Mouse (Mus musculus) layer of hippocampus, adult 8-10 months (tissue): ENCODE measurements around the gene Ptges3l. TPM values are rescaled to one million over a fixed set of nuclear protein-coding genes. Genes with fewer than 3 reads are reported as not detected.
A peak's percentile ranks its signal among the peaks of the same experiment; 100 is the strongest.
"Not testable (repeated sequence)": the region's sequence is repeated elsewhere in the genome, so short reads cannot be mapped to it uniquely, and the experiment has no call there.

Experiments used
- DNase-seq, 2 experiments: peaks; one replicate each; pipeline ENCODE4 v3.0.0; 2022; ENCODE audit warnings: low spot score in 2 of 2
- total RNA-seq, 4 experiments: library from RNA; stranded (reverse); gene quantifications; 2 replicates each; pipeline ENCODE4 v1.2.4; 2022

Ptges3l gene
- total RNA-seq, 4 experiments from 2014 or later, result 0.74 to 1.5 (median 1.3) TPM

DNA sequence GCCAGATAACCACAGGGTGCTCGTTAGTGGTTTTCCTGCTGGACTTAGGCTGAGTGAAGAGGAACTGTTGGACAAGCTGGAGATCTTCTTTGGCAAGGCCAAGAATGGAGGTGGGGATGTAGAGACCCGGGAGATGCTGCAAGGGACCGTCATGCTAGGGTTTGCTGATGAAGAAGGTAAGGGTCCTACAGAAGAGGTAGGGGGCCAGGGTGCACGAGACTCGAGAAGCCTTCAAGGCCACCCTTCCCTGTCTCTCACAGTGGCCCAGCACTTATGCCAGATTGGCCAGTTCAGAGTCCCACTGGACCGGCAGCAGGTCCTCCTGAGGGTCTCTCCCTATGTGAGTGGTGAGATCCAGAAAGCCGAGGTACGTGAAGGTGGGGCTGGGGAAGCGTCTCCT is 32.5 kb upstream of the Ptges3l start:
- DNase-seq, result no peak

DNA sequence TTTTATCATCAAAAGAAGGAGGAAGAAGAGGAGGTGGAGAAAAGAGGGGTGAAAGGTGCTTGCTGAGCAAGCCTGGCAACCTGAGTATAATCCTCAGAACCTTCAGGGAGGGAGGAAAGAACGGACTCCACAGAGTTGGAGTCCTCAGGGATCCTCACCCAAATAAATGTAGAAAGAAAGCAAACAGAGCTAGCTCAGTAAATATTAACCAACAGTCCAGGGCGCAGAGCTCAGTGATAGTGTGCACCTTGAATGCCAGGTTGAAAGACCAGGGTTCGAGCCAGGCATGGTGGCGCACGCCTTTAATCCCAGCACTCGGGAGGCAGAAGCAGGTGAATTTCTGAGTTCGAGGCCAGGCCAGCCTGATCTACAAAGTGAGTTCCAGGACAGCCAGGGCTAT is 30.5 kb upstream of the Ptges3l start:
- DNase-seq, result no peak

DNA sequence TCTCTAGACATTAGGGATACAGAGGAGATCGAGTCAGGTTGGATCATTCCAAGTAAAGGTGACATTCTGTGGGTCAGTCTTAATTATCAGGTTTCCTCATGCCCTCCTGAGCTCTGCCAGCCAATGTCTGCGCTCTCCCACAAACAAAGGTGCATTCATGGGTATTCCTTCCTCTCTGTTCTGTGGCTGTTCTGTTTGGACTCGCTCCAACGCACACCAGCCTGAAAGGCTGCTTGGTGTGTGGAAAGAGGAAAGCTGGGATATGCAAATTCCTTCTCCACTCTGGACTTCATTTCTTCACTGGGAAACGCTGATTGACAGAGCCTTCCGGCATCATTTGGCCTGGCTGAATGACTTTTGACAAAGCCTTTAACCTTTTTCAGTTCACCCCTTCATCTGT is 29.6 kb upstream of the Ptges3l start:
- no peak for DNase-seq

DNA sequence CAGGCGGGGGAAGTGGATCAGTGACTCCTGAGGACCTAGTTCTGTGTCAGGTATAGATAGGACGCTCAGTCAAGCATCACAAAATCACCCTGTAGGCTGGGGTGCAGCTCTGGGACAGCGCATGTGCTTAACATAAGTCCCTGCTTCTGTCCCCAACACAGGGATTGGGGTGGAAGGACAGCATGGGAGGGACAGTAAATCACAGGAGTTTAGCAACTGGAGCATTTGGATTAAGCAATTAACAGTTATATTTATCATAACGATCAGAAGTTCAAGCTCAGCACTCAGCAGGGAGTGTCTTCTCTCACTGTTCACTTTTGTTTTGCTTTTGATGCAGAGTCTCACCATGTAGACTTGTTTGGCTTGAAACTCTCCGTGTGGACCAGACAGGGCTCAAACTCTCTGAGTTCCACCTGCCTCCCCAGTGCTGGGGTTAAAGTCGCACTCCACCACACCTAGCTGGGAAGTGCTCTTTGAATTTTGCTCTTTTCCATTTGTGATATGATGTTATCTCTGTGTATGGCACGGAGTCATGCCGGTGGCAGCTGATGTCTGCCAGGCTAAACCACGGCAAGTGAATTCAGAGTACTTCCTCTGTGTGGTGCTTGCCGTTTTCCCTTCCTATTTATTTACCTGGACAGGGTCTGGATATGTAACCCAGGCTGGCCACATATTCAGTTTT is 27.1 kb upstream of the Ptges3l start:
- no peak for DNase-seq

DNA sequence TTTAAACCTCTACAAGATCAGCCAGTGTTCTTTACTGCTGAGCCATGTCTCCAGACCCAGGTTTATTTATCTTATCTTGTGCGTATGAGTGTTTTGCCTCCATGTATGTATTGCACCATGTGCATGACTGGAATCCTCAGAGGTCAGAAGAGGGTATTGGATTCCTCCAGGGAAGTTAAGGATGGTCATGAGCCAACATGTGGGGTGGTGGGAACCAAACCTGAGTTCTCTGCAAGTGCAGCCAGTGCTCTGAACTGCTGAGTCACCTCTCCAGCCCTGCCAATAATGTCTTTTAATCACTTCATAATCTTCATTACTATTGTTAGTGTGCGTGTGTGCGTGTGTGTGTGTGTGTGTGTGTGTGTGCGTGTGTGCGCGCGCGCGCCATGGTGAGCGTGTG is 26.4 kb upstream of the Ptges3l start:
- no peak for DNase-seq

DNA sequence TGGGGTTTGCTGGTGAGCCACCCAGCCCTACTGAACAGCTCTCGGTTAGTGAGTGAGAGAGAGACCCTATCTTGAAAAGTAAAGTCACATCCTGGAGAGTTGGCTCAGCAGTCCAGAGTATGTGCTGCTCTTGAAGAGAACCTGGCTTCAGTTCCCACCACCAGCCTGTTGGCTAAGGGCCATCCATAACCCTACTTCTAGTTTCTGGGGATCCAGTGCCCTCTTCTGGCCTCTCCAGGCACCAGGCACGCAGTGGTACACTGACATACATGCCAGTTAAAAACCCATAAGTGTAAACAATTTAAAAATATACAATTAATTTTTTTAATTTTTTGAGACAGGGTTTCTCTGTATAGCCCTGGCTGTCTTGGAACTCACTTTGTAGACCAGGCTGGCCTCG is 25.3 kb upstream of the Ptges3l start:
- DNase-seq, result no peak

DNA sequence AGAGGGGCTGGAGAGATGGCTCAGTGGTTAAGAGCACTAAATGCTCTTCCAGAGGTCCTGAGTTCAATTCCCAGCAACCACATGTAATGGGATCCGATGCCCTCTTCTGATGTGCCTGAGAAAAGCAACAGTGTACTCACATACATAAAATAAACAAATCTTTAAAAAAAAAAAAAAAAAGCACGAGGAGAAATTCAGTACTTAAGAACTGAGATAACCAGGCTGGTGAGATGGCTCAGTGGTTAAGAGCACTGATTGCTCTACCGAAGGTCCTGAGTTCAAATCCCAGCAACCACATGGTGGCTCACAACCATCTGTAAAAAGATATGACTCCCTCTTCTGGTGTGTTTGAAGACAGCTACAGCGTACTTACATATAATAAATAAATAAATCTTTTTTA is 24.5 kb upstream of the Ptges3l start:
- not testable (repeated sequence) for DNase-seq

DNA sequence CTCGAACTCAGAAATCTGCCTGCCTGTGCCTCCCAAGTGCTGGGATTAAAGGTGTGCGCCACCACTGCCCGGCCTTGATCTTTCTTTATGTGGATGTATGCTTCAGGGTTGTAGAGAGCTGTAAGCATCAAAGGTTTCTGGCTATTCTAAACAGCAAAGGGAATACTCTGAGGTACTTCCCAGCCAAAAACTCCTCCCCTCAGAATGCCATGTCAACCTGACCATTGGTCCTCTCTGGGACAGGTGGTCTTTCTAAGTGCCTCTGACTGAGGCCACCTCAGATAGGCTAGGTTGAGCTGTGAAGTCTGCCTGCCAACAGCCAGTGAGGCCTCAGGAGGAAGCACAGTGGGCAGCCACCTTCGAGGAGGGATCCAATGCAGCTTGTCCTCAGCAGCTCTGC is 23.8 kb upstream of the Ptges3l start:
- no peak for DNase-seq

DNA sequence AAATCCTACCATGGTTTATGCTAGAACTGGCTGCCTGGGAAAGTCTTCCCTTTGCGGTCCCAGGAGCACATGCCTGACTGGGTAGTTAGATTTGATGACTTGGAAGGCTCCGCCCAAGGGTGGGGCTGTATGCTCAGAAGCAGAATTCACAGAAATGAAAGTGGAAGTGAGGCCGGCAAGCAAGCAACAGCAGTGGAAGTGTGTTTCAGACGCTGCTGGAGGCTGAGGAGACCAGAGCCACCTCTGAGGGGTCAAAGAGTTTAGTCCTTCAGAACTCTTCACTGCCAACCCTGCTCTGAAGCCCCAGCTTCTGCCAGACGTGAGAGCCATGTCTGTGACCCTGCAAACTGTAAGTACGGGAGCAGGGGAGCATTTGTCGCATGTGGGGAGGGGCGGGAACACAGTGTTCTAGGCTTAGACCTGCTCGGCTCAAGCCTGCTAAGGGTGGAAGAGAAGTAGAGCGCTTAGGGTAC is 23.2 kb upstream of the Ptges3l start, which contains the start of gene Ifi35:
Ifi35 (plus strand) TSS at position 134 of the 473 bp plus-strand sequence.
- no peak for DNase-seq

DNA sequence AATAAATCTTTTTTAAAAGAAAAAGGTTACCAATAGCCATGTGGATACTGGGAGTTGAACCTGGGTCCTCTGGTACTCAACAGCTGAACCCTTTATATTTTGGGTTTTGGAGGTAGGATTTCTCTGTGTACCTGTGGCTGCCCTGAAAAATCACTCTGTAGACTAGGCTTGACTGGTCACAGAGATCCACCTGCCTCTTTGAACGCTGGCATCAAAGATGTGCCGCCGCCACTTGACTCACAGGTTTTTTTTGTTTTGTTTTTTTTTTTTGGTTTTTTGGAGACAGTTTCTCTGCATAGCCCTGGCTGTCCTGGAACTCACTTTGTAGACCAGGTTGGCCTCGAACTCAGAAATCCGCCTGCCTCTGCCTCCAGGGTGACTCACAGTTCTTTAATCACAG is 22.7 kb upstream of the Ptges3l start:
- DNase-seq, result no peak

DNA sequence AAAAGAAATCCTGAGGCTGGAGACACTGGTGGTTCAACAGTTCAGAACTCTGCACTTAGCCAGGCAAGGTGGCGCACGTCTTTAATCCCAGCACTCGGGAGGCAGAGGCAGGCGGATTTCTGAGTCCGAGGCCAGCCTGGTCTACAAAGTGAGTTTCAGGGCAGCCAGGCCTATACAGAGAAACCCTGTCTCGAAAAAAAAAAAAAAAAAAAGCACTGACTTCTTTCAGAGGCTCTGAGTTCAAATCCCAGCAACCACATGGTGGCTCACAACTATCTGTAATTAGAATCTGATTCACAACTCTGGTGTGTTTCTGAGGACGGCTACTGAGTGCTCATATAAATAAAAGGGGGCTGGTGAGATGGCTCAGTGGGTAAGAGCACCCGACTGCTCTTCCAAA is 21.7 kb upstream of the Ptges3l start:
- DNase-seq, result not testable (repeated sequence)

DNA sequence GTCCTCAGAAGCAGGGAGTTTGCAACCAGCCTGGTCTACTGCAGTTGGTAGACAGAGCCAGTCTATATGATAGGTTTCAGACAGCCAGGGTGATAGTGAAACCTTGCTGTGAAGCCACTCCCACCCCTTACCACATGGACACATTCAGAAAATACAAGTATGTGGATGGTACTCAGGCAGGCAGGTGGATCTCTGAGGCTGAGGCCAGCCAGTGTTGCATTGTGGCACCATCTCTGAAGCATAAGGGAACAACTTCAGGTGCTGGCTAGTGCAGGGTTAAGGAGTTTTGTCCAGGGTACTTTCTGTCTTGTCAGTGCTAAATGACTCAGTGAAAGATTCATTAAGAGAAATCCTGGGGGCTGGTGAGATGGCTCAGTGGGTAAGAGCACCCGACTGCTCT is 21.2 kb upstream of the Ptges3l start:
- DNase-seq, result no peak

DNA sequence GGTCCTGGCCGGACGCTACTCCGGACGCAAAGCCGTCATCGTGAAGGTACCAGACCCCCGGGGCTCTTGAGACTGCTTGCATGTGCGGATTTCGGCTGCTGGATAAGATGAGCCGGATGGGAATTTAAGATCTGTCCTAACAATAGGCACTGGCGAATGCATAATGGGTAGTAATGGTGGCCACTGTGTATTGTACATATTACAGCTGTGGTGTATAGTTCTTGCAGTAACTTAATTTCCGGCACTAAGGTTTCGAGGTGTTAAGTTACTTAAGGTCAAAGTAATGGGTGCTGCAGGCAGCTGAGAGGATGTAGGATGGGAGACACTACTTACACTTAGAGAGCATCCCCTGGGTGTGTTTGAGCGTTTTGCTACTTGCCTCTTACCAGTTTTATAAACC is 17.6 kb upstream of the Ptges3l start:
- DNase-seq, result no peak

DNA sequence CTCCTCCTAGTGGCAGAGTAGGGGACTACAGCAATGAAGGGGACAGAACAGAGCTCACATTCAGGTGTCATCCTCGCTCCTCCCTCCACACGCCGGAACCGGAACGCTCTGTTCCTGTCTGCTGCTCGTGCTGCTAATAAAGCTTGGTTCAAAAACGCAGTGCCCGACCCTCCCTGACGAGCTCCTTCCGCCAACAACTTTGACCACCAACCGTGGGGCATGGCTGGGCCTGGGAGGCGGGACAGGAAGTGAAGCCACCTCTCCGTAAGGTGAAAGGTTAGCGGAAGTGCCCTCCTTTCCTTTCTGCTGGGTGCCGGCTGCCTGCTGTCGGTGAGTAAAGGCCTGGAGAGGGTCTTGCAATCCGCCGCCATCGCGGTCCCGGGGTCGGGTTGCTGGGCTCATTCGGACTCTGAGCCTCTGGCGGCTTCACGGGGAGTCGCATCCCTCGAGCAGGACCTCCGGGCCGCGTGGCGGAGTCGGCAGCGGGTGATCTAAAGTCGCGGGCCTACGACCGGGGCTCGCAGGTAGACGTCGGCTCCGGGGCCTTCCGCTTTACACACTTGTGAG is 17.1 kb upstream of the Ptges3l start, which contains the start of gene Rpl27:
Rpl27 (plus strand) TSS at position 172 of the 567 bp plus-strand sequence.
- peak; percentile 98 for DNase-seq

DNA sequence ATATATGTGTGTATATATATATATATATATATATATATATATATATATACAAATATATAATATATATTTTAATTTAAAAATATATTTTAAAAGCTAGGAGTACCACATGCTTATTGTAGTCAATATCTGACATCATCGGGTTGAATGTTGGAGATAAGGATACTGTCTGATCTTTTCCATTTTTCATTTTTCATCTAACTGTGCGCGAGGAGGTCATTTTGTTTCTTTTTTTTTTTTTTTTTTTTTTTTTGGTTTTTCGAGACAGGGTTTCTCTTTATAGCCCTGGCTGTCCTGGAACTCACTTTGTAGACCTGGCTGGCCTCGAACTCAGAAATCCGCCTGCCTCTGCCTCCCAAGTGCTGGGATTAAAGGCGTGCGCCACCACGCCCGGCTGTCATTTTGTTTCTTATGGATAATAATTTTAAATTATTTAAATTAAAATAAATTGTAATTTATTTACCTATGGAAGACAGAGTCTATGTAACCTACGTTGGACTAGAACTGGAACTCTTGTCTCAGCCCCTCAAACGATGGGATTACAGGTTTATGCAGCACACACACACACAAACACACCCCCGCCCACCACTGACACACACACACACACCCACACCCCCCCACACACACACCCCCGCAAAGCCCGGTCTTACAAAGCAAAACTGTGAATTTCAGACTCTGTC is 16.5 kb upstream of the Ptges3l start:
- not testable (repeated sequence) for DNase-seq

DNA sequence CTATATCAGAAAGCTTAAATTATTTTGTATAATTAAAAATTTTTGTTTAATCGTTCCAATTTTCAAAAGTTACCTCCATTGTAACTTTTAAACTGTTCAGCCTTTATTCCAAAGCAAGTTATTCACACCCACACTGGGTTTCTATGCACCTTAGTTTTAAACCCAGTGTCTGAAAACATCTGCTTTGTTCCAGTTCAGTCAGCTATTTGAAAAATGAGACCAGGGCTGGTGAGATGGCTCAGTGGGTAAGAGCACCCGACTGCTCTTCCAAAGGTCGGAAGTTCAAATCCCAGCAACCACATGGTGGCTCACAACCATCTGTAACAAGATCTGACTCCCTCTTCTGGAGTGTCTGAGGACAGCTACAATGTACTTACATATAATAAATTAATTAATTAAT is 12.9 kb upstream of the Ptges3l start:
- not testable (repeated sequence) for DNase-seq

DNA sequence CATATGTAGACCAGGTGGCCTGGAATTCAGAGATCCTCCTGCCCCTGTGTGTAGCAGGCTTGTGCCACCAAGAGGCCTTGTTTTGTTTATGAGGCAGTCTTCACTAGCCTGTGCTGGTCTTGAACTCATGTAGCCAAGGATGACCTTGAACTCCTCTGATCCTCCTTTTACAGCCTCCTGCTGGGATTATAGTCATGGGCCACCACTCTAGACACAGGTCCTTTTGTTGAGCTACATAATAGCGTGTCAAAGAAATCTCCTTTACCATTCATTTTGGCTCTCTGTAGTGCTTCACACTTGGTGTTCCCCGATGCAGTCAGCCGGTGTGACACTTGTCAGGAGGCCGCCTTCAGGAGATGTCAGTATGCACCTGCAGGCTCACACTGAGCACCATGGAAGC is 11.8 kb upstream of the Ptges3l start:
- DNase-seq, result no peak

DNA sequence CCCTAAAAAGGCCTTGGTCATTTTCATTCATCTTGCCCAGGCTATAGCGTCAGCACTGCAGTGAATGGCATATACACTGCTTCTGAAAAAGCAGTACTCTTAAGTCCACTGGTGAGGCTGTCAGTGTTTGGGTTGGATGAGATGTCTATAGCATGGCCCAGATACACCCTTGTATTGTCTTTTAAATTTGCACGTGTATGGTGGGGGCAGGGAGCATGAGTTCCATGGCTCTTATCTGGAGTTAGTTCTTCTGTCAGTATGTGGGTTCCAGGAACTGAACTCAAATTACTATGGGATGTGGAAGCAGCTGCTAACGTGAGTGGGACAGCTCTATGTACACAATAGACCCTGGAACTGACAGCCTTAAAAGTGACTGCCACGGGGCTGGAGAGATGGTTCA is 10.7 kb upstream of the Ptges3l start:
- no peak for DNase-seq

DNA sequence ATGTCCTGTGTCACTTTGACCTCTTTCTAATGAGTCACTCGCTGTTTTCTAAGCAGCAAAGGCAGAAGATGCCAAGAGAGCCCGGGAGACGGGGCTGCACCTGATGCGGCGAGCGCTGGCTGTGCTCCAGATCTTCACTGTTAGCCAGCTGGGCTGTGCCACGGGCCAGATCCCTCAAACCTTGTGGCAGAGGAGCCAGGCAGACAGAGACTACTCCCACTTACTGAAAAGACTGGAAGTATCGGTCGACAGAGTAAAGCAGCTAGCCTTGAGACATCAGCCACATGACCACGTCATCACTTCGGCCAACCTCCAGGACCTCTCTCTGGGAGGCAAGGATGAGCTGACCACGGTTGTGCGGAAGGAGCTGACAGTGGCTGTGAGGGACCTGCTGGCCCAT is 8.3 kb upstream of the Ptges3l start:
- DNase-seq, result no peak

DNA sequence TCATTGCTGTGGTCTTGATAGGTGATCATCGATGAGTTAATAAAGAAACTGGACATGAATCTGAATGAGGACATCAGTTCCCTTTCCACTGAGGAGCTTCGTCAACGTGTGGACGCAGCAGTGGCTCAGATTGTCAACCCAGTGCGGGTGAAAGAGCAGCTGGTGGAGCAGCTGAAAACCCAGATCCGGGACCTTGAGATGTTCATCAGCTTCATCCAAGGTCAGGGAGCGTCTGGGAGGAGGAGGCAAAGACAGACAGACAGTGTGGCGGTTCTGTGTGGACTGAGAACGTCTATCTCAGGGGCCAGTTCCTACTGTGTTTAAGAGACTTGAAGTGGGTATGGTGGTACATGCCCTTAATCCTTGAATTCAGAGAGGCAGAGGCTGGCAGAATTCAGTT is 6.2 kb upstream of the Ptges3l start:
- DNase-seq, result no peak

DNA sequence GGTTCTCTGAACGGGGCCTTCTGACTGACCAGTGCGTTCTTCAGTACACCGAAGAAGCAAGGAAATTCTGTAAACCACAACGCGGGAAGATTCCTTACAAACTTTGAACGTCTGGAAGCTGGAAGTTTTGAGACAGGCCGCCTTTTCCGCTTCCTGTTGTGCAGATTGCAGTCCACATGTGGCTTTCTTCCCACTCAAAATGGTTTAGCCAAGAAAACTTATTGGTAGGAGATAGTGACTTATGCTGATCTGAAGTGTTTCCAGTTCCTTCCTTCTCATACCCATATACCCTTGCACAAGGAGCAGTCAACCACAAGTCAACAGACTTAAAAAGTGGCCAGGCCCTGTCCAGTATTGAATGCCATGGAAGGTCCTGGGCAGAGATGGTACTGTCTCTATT is 1.0 kb upstream of the Ptges3l start:
- no peak for DNase-seq

DNA sequence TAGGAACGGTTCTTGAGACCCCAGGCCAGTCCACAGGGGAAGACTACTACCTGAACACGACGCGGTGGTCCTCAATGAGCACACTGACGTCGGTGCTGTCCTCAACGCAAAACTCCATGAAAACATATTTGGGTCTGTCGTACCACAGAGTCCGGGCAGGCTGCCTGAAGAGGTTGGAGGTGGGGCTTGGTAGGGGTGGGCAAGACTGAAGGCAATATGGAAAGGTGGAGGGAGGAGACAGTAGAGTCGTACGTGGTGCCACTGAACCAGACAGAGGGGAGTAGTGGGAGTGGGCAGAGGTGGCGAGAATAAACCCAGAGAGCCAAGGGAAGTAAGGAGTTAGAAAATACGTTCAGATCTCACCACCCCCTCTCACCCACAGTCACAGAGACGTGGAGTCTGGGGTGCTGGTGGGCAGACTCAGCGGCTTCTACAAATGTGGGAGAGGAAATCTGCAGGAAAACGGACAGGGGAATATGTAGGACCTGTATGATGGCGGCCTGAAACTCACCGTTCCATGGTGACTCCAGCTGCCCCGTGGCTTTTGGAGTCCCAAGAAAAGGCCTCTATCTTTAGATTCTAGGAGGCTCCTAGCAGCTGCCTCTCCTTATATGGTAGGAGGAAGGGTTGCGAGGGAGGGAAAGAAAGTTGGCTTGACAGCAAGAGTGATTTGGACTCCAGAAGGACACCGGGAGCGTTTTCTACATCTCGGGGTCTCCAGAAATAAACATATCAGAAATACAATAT is 855 bp downstream of the Ptges3l start, which contains the start of gene Gm27029:
Gm27029 (minus strand) TSS at position 692 of the 747 bp plus-strand sequence.
- no peak for DNase-seq
